Mouse (Mus musculus) R1 (cell line): ENCODE measurements around the gene Ankrd11.

ENCODE experiments used
- DNase-seq: peaks from one replicate; pipeline ENCODE4 v3.0.0-alpha.2; 2018; ENCODE audit warnings: low read depth, low spot score

Ankrd11 gene

GRCm38 (mm10) chr8:122851692-122852545 is 190.2 kb downstream of the Ankrd11 start:
- DNase-seq, result no peak

- no peak for DNase-seq
These were observed 191.3 kb downstream of the Ankrd11 start for GRCm38 (mm10) chr8:122850641-122851240.

GRCm38 (mm10) chr8:122849152-122849910 is 192.7 kb downstream of the Ankrd11 start:
- DNase-seq, result no peak

- peak; percentile 83 for DNase-seq
These were observed 194.1 kb downstream of the Ankrd11 start, which contains the start of gene Cdh15 for GRCm38 (mm10) chr8:122847829-122848561. Gene Cdh15, plus strand, starts transcription at chr8:122847966.

GRCm38 (mm10) chr8:122845662-122846061 is 196.4 kb downstream of the Ankrd11 start:
- no peak for DNase-seq

GRCm38 (mm10) chr8:122844161-122844560 is 197.9 kb downstream of the Ankrd11 start:
- no peak for DNase-seq

- DNase-seq, result no peak
These were observed 205.4 kb downstream of the Ankrd11 start for GRCm38 (mm10) chr8:122836696-122837095.

GRCm38 (mm10) chr8:122836199-122836598 is 205.9 kb downstream of the Ankrd11 start:
- DNase-seq, result no peak

- DNase-seq, result peak; percentile 85
These were observed 207.1 kb downstream of the Ankrd11 start for GRCm38 (mm10) chr8:122834971-122835370.

GRCm38 (mm10) chr8:122834416-122834815 is 207.7 kb downstream of the Ankrd11 start:
- no peak for DNase-seq
